Mouse (Mus musculus) liver, embryonic 15.5 days (tissue): ENCODE data around the gene Pgm1. TPM values are rescaled to one million over a fixed set of nuclear protein-coding genes. Genes with fewer than 3 reads are reported as not detected.

Experiments used
- ATAC-seq: fragments of 200-750 bp; cut with Nextera tagmentation; 2 replicates; pipeline ENCODE4 v1.8.0; 2017; ENCODE audit warnings: moderate number of reproducible peaks, mild to moderate bottlenecking, moderate library complexity; ENCODE audit not compliant: insufficient read depth
- H3K27ac ChIP-seq: fragments of 300-500 bp; sonication (generic); replicated peaks from 2 replicates; pipeline ENCODE4 v1.5.1; 2015; ENCODE audit warnings: mild to moderate bottlenecking, inconsistent platforms
- H3K27me3 ChIP-seq: fragments of 300-500 bp; sonication (generic); 2 replicates; pipeline ENCODE4 v1.6.1; 2015; ENCODE audit warnings: mild to moderate bottlenecking, inconsistent platforms
- H3K36me3 ChIP-seq: fragments of 300-500 bp; sonication (generic); replicated peaks from 2 replicates; pipeline ENCODE4 v1.6.1; 2015; ENCODE audit warnings: moderate library complexity, mild to moderate bottlenecking, inconsistent platforms
- H3K4me1 ChIP-seq: fragments of 300-500 bp; sonication (generic); replicated peaks from 2 replicates; pipeline ENCODE4 v1.6.1; 2015; ENCODE audit warnings: inconsistent platforms
- H3K4me2 ChIP-seq: fragments of 300-500 bp; sonication (generic); 2 replicates; pipeline ENCODE4 v1.6.1; 2015; ENCODE audit warnings: moderate library complexity, mild to moderate bottlenecking, inconsistent platforms
- H3K4me3 ChIP-seq: fragments of 300-500 bp; sonication (generic); replicated peaks from 2 replicates; pipeline ENCODE4 v1.5.1; 2015; ENCODE audit warnings: mild to moderate bottlenecking, inconsistent platforms
- H3K9ac ChIP-seq: fragments of 300-500 bp; sonication (generic); 2 replicates; pipeline ENCODE4 v1.6.1; 2015; ENCODE audit warnings: moderate library complexity, mild to moderate bottlenecking, inconsistent platforms
- H3K9me3 ChIP-seq: fragments of 300-500 bp; sonication (generic); replicated peaks from 2 replicates; pipeline ENCODE4 v1.6.1; 2016; ENCODE audit warnings: inconsistent platforms
- WGBS: fragments of 180-500 bp; shearing (Covaris S2); methylation state at CpG from one replicate; pipeline ENCODE4 v1.1.7; 2015; ENCODE audit warnings: mixed read lengths; ENCODE audit not compliant: insufficient replicate concordance; 5-methylcytosine and 5-hydroxymethylcytosine counted together
- polyA plus RNA-seq: library from polyadenylated mRNA; unstranded; fragments of >200 nt; fragmentation: Nextera tagmentation; extraction: Ambion mirVana; gene quantifications from 2 replicates; pipeline ENCODE4 v1.2.1, GENCODE M21; 2015

Pgm1 gene
- polyA plus RNA-seq, 1 experiment from 2014 or later = 104 TPM

- WGBS = 71% methylated on average over 4 of the region's 4 CpGs
- Histone ChIP-seq H3K4me3 (no peak overlapping the region), H3K27ac (no peak overlapping the region), H3K9ac (no peak overlapping the region), H3K27me3 (no peaks in the 10 kb centered on the region), H3K4me1 (0 out of 2 replicates have a peak, but pooled peaks cover 3% of the 10 kb centered on the region), H3K4me2 (no peak overlapping the region), H3K36me3 (no peaks in the 10 kb centered on the region), H3K9me3 (no peaks in the 10 kb centered on the region)
- no peak for ATAC-seq
Measured at GRCm38 (mm10) chr4:99957186-99957585, 28.0 kb downstream of the Pgm1 start.

- peaks cover 3% of the 10 kb centered on the region; the same call in 1 of the 2 replicates for H3K36me3 ChIP-seq
- H3K9ac ChIP-seq = no peak overlapping the region
- no peaks in the 10 kb centered on the region for H3K9me3 ChIP-seq
- WGBS = 39% methylated on average over 7 of the region's 7 CpGs
- no peaks in the 10 kb centered on the region for H3K27me3 ChIP-seq
- ATAC-seq = no peak
- no peak overlapping the region for H3K4me3 ChIP-seq
- H3K27ac ChIP-seq = no peak overlapping the region
- H3K4me2 ChIP-seq = no peak overlapping the region
- 0 out of 2 replicates have a peak, but pooled peaks cover 3% of the 10 kb centered on the region for H3K4me1 ChIP-seq
Measured at GRCm38 (mm10) chr4:99958084-99958815, 29.0 kb downstream of the Pgm1 start.

GRCm38 (mm10) chr4:99959308-99959707 lies 30.1 kb downstream of the Pgm1 start:
- H3K4me3 ChIP-seq = no peak overlapping the region
- no peak overlapping the region for H3K27ac ChIP-seq
- H3K27me3 ChIP-seq = no peaks in the 10 kb centered on the region
- H3K4me1 ChIP-seq = 0 out of 2 replicates have a peak, but pooled peaks cover 3% of the 10 kb centered on the region
- ATAC-seq = no peak
- H3K9ac ChIP-seq = no peak overlapping the region
- H3K36me3 ChIP-seq = peaks cover 13% of the 10 kb centered on the region
- 59% methylated on average over 3 of the region's 3 CpGs for WGBS
- no peak overlapping the region for H3K4me2 ChIP-seq
- H3K9me3 ChIP-seq = no peaks in the 10 kb centered on the region

- Histone ChIP-seq H3K4me1 (no peaks in the 10 kb centered on the region), H3K27me3 (no peaks in the 10 kb centered on the region), H3K4me2 (no peak overlapping the region), H3K9ac (no peak overlapping the region), H3K4me3 (no peak overlapping the region), H3K36me3 (peaks cover 51% of the 10 kb centered on the region), H3K9me3 (no peaks in the 10 kb centered on the region), H3K27ac (no peak overlapping the region)
- WGBS = 74% methylated on average over 6 of the region's 6 CpGs
- no peak for ATAC-seq
Measured at GRCm38 (mm10) chr4:99966555-99966954, 37.3 kb downstream of the Pgm1 start.

- Histone ChIP-seq H3K9ac (no peak overlapping the region), H3K27me3 (no peaks in the 10 kb centered on the region), H3K4me3 (no peak overlapping the region), H3K9me3 (no peaks in the 10 kb centered on the region), H3K4me2 (no peak overlapping the region), H3K27ac (no peak overlapping the region), H3K4me1 (no peaks in the 10 kb centered on the region), H3K36me3 (peaks cover 45% of the 10 kb centered on the region)
- no peak for ATAC-seq
- WGBS = 77% methylated on average over 5 of the region's 5 CpGs
Measured at GRCm38 (mm10) chr4:99969328-99969727, 40.1 kb downstream of the Pgm1 start.

- no peaks in the 10 kb centered on the region for H3K27me3 ChIP-seq
- H3K36me3 ChIP-seq = peaks cover 40% of the 10 kb centered on the region
- H3K9ac ChIP-seq = no peak overlapping the region
- H3K9me3 ChIP-seq = no peaks in the 10 kb centered on the region
- no peak overlapping the region for H3K4me3 ChIP-seq
- H3K4me2 ChIP-seq = no peak overlapping the region
- no peak for ATAC-seq
- 71% methylated on average over 4 of the region's 4 CpGs for WGBS
- no peaks in the 10 kb centered on the region for H3K4me1 ChIP-seq
- no peak overlapping the region for H3K27ac ChIP-seq
Measured at GRCm38 (mm10) chr4:99970097-99970496, 40.9 kb downstream of the Pgm1 start.

- Histone ChIP-seq H3K27me3 (no peaks in the 10 kb centered on the region), H3K9me3 (no peaks in the 10 kb centered on the region), H3K9ac (no peak overlapping the region), H3K27ac (no peak overlapping the region), H3K4me1 (no peaks in the 10 kb centered on the region), H3K4me3 (no peak overlapping the region), H3K4me2 (no peak overlapping the region), H3K36me3 (peaks cover 25% of the 10 kb centered on the region)
- 67% methylated on average over 6 of the region's 6 CpGs for WGBS
- ATAC-seq = no peak
Measured at GRCm38 (mm10) chr4:99972886-99973285, 43.7 kb downstream of the Pgm1 start.

GRCm38 (mm10) chr4:99973931-99974330 lies 44.7 kb downstream of the Pgm1 start:
- H3K9ac ChIP-seq = no peak overlapping the region
- no peaks in the 10 kb centered on the region for H3K4me1 ChIP-seq
- ATAC-seq = no peak
- H3K27me3 ChIP-seq = no peaks in the 10 kb centered on the region
- H3K36me3 ChIP-seq = peaks cover 20% of the 10 kb centered on the region; the same call in 1 of the 2 replicates
- 77% methylated on average over 1 of the region's 1 CpGs for WGBS
- H3K27ac ChIP-seq = no peak overlapping the region
- no peak overlapping the region for H3K4me2 ChIP-seq
- no peak overlapping the region for H3K4me3 ChIP-seq
- no peaks in the 10 kb centered on the region for H3K9me3 ChIP-seq

GRCm38 (mm10) chr4:99974375-99974774 lies 45.2 kb downstream of the Pgm1 start:
- ATAC-seq = no peak
- Histone ChIP-seq H3K9ac (no peak overlapping the region), H3K4me2 (no peak overlapping the region), H3K27me3 (no peaks in the 10 kb centered on the region), H3K27ac (no peak overlapping the region), H3K9me3 (no peaks in the 10 kb centered on the region), H3K4me3 (no peak overlapping the region), H3K36me3 (peaks cover 15% of the 10 kb centered on the region; the same call in 1 of the 2 replicates), H3K4me1 (no peaks in the 10 kb centered on the region)
- 65% methylated on average over 5 of the region's 5 CpGs for WGBS

GRCm38 (mm10) chr4:99979326-99979725 lies 50.1 kb downstream of the Pgm1 start:
- Histone ChIP-seq H3K36me3 (peaks cover 19% of the 10 kb centered on the region; the same call in 1 of the 2 replicates), H3K9me3 (no peaks in the 10 kb centered on the region), H3K9ac (no peak overlapping the region), H3K27me3 (no peaks in the 10 kb centered on the region), H3K4me2 (no peak overlapping the region), H3K27ac (no peak overlapping the region), H3K4me3 (no peak overlapping the region), H3K4me1 (no peaks in the 10 kb centered on the region)
- ATAC-seq = no peak
- 89% methylated on average over 5 of the region's 5 CpGs for WGBS

GRCm38 (mm10) chr4:99981216-99981615 lies 52.0 kb downstream of the Pgm1 start:
- ATAC-seq = no peak
- Histone ChIP-seq H3K4me2 (no peak overlapping the region), H3K27ac (no peak overlapping the region), H3K36me3 (peaks cover 23% of the 10 kb centered on the region), H3K9ac (no peak overlapping the region), H3K9me3 (no peaks in the 10 kb centered on the region), H3K4me1 (no peaks in the 10 kb centered on the region), H3K27me3 (no peaks in the 10 kb centered on the region), H3K4me3 (no peak overlapping the region)
- 59% methylated on average over 2 of the region's 2 CpGs for WGBS
